Mouse (Mus musculus) midbrain, embryonic 11.5 days (tissue): ENCODE data around the gene Vmn1r13. TPM values are rescaled to one million over a fixed set of nuclear protein-coding genes. Genes with fewer than 3 reads are reported as not detected.
"Not testable (repeated sequence)": the region's sequence is repeated elsewhere in the genome, so short reads cannot be mapped to it uniquely, and the experiment has no call there.

Experiments used
- ATAC-seq: fragments of 200-750 bp; cut with Nextera tagmentation; 2 replicates; pipeline ENCODE4 v1.8.0; 2017; ENCODE audit warnings: moderate TSS enrichment, moderate library complexity; ENCODE audit not compliant: low FRiP score
- DNase-seq: peaks from one replicate; pipeline ENCODE4 v3.0.0; 2015; ENCODE audit warnings: low spot score; ENCODE audit errors: missing footprints
- H3K27ac ChIP-seq: fragments of 300-500 bp; sonication (generic); 2 replicates; pipeline ENCODE4 v1.5.1; 2014; ENCODE audit warnings: low read depth, low read length
- H3K27me3 ChIP-seq: fragments of 300-500 bp; sonication (generic); 2 replicates; pipeline ENCODE4 v1.6.1; 2014; ENCODE audit warnings: mild to moderate bottlenecking, low read length, moderate library complexity, mixed read lengths; ENCODE audit not compliant: control insufficient read depth, insufficient read depth
- H3K36me3 ChIP-seq: fragments of 300-500 bp; sonication (generic); 2 replicates; pipeline ENCODE4 v1.6.1; 2014; ENCODE audit warnings: mild to moderate bottlenecking, low read length, moderate library complexity, mixed read lengths; ENCODE audit not compliant: control insufficient read depth, insufficient read depth
- H3K4me1 ChIP-seq: fragments of 300-500 bp; sonication (generic); 2 replicates; pipeline ENCODE4 v1.6.1; 2014; ENCODE audit warnings: low read length; ENCODE audit not compliant: control insufficient read depth, insufficient read depth
- H3K4me2 ChIP-seq: fragments of 300-500 bp; sonication (generic); 2 replicates; pipeline ENCODE4 v1.6.1; 2014; ENCODE audit warnings: mild to moderate bottlenecking, moderate library complexity
- H3K4me3 ChIP-seq: fragments of 300-500 bp; sonication (generic); 2 replicates; pipeline ENCODE4 v1.5.1; 2014; ENCODE audit warnings: low read depth, low read length
- H3K9ac ChIP-seq: fragments of 300-500 bp; sonication (generic); 2 replicates; pipeline ENCODE4 v1.6.1; 2014; ENCODE audit warnings: low read length
- H3K9me3 ChIP-seq: fragments of 300-500 bp; sonication (generic); 2 replicates; pipeline ENCODE4 v1.6.1; 2016; ENCODE audit warnings: low read length; ENCODE audit not compliant: control insufficient read depth
- WGBS: fragments of 180-500 bp; shearing (Covaris S2); extraction: QIAGEN DNeasy Blood & Tissue Kit; methylation state at CpG from one replicate; pipeline ENCODE4 v1.1.7; 2014; 5-methylcytosine and 5-hydroxymethylcytosine counted together
- polyA plus RNA-seq: library from polyadenylated mRNA; unstranded; fragments of >200 nt; fragmentation: Nextera tagmentation; extraction: Ambion mirVana; gene quantifications from 2 replicates; pipeline ENCODE4 v1.2.1, GENCODE M21; 2014

Gene Vmn1r13
- not detected in 2 replicates for polyA plus RNA-seq

DNA sequence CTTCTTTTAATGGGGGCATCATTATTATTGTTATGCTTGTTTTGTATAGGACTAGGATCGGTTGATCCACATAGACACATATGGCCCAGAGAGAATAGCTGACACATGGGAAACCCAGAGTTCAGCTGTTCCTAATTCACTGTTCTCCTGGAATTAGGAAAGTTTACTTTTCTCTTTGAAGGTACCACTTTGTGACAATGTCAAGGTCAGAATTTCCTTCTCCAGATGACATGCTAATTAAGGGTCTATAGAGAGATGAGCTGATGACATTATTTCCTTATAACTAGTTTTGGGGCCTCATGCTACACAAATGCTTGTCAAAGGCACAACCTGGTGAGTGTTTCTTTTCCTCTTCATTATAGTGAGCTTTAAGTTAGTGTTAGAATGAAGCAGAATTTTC, at the start of gene Vmn1r13:
Vmn1r13 (plus strand) TSS at position 301 of the 400 bp plus-strand sequence.
- not testable (repeated sequence) for DNase-seq, H3K4me3 ChIP-seq, H3K27ac ChIP-seq, H3K4me1 ChIP-seq, H3K4me2 ChIP-seq, H3K9me3 ChIP-seq, H3K36me3 ChIP-seq, ATAC-seq, H3K27me3 ChIP-seq, H3K9ac ChIP-seq
- 88% methylated on average over 1 of the region's 1 CpGs for WGBS

DNA sequence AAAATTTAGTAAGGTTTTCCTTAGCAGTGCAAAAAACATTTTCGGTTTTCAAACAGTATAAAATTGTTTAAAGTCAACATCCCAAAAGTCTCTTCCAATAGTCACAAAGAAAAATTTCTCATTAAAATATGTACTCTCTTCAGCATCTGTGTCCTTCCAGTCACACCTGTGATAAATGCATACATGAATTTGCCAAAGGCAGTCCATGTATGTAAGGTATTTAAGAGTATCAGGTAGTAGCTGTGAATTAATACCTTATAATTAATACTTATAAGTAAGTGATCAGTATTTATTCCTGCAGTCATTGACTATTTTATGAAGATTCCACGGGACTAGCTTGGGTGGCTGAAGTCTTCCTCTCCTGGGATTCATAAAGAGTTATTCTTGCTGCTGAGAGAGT, 46.5 kb upstream of the Vmn1r13 start, which contains the start of gene Vmn1r12:
Vmn1r12 (plus strand) TSS at position 301 of the 400 bp plus-strand sequence.
- no peaks in the 10 kb centered on the region for H3K36me3 ChIP-seq
- no peaks in the 10 kb centered on the region for H3K27me3 ChIP-seq
- H3K9ac ChIP-seq: no peak within 1 kb of the TSS
- 83% methylated on average over 2 of the region's 2 CpGs for WGBS
- no peaks in the 10 kb centered on the region for H3K9me3 ChIP-seq
- DNase-seq: no peak
- no peaks in the 10 kb centered on the region for H3K4me1 ChIP-seq
- ATAC-seq: no peak
- no peak within 1 kb of the TSS for H3K4me2 ChIP-seq
- no peak within 1 kb of the TSS for H3K27ac ChIP-seq
- H3K4me3 ChIP-seq: no peak within 1 kb of the TSS

DNA sequence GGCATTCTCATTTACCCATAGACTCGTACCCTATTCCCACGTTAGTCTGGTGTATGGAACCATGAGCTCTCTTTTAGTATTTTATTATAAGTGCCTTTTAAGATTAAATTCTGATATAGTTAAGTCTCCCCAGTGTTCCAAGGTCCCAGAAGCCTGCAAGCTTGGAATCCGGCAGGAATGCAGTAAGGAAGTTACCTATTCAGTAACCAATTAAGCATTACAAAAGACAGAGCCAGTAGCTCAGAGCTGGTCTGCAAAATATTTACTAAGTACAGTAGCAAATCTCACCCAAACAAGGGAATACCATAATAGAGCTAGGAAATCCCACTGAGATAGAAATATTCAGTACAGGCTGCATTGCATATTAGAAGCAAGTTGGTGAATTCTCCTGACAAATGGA, 13.1 kb upstream of the Vmn1r13 start:
- WGBS: 58% methylated on average over 3 of the region's 3 CpGs
- DNase-seq, H3K9ac ChIP-seq, H3K9me3 ChIP-seq, ATAC-seq, H3K4me1 ChIP-seq, H3K27ac ChIP-seq, H3K27me3 ChIP-seq, H3K4me3 ChIP-seq, H3K4me2 ChIP-seq, H3K36me3 ChIP-seq: not testable (repeated sequence)

DNA sequence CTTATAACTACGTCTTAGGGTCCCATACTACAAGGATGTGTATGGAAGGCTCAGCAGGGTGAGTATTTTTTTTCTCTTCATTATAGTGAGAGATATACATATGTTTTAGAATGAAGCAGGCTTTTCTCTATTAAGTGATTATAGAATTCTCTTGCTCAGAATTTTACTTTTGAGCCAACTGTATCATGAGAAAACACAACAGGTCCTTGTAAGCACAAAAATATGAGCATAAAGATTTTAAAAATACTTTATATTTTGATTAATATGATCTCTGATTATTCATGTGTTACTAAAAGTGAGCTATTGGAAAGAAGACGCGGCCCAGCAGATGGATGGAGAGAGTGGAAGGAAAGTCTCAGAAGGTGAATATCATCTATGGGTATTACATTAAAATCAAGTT, 28.3 kb downstream of the Vmn1r13 start, which contains the start of gene Vmn1r14:
Vmn1r14 (plus strand) TSS at position 301 of the 400 bp plus-strand sequence.
- WGBS: 92% methylated on average over 3 of the region's 3 CpGs
- Histone ChIP-seq H3K4me3 (no peak within 1 kb of the TSS), H3K9ac (no peak within 1 kb of the TSS), H3K36me3 (no peaks in the 10 kb centered on the region), H3K27ac (no peak within 1 kb of the TSS), H3K9me3 (no peaks in the 10 kb centered on the region), H3K4me2 (no peak within 1 kb of the TSS), H3K4me1 (no peaks in the 10 kb centered on the region), H3K27me3 (no peaks in the 10 kb centered on the region)
- no peak for ATAC-seq
- DNase-seq: no peak

DNA sequence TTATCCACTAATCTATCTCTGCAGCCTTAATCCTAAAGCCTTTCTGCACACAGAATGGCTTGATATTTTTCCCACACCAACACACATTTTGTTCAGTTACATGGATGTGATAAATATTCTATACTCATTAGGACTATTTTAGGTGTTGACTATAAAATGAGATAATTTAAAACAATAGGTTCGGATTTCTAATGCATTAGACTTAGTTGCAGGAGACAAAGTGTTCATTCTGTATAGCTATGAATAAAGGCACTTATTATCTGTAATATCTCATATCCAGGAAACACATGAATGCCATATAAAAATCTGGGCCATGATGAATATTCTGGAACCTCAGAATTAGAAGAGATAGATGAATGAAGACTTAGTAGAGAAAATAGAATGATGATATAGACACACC, 54.6 kb downstream of the Vmn1r13 start, which contains the start of gene Vmn1r15:
Vmn1r15 (plus strand) TSS at position 301 of the 400 bp plus-strand sequence.
- Histone ChIP-seq H3K4me2 (no peak within 1 kb of the TSS), H3K4me3 (no peak within 1 kb of the TSS), H3K36me3 (no peaks in the 10 kb centered on the region), H3K4me1 (no peaks in the 10 kb centered on the region), H3K9ac (no peak within 1 kb of the TSS), H3K27ac (no peak within 1 kb of the TSS), H3K9me3 (no peaks in the 10 kb centered on the region), H3K27me3 (no peaks in the 10 kb centered on the region)
- DNase-seq (no peak), ATAC-seq (no peak)
- WGBS: 82% methylated on average over 1 of the region's 1 CpGs

DNA sequence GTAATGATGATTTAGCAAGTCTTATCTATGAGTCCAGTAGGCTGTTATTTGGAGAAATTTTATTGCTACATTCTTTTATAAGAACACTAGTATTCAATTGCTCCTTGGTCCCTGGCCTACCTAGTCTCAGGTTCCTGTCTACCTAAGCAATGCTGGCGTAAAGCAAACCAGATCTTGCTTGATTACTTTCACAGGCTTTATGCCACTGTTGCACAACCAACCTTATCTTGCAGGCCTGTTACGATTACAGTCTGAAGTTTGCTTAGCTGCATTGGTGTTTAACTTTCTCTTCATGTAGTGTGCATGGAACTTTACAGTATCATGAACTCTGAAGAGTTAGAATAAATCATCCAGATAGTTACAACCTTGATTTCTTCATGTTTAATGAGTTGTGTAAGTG, 57.9 kb downstream of the Vmn1r13 start:
- no peak overlapping the region for H3K4me2 ChIP-seq
- 87% methylated on average over 2 of the region's 2 CpGs for WGBS
- no peaks in the 10 kb centered on the region for H3K4me1 ChIP-seq
- no peaks in the 10 kb centered on the region for H3K9me3 ChIP-seq
- H3K27me3 ChIP-seq: no peaks in the 10 kb centered on the region
- H3K27ac ChIP-seq: no peak overlapping the region
- no peak overlapping the region for H3K4me3 ChIP-seq
- ATAC-seq (no peak), DNase-seq (no peak)
- H3K36me3 ChIP-seq: no peaks in the 10 kb centered on the region
- no peak overlapping the region for H3K9ac ChIP-seq

Other genes with a start within 250 kb of the Vmn1r13 start
- not detected in 2 replicates for gene Vmn1r5, start 233.0 kb upstream of the Vmn1r13 start, polyA plus RNA-seq
- gene Vmn1r6, start 206.0 kb upstream of the Vmn1r13 start, polyA plus RNA-seq: not detected in 2 replicates
- gene Vmn1r7, start 178.0 kb upstream of the Vmn1r13 start, polyA plus RNA-seq: not detected in 2 replicates
- gene Vmn1r8, start 171.0 kb upstream of the Vmn1r13 start, polyA plus RNA-seq: not detected in 2 replicates
- not detected in 2 replicates for gene Vmn1r9, start 136.5 kb upstream of the Vmn1r13 start, polyA plus RNA-seq
- not detected in 2 replicates for gene Vmn1r10, start 93.8 kb upstream of the Vmn1r13 start, polyA plus RNA-seq
- gene Vmn1r11, start 69.8 kb upstream of the Vmn1r13 start, polyA plus RNA-seq: not detected in 2 replicates
- not detected in 2 replicates for gene Vmn1r12, start 46.4 kb upstream of the Vmn1r13 start, polyA plus RNA-seq
- gene Vmn1r14, start 28.4 kb downstream of the Vmn1r13 start, polyA plus RNA-seq: not detected in 2 replicates
- gene Vmn1r15, start 54.7 kb downstream of the Vmn1r13 start, polyA plus RNA-seq: not detected in 2 replicates
- not detected in 2 replicates for gene Vmn1r16, start 126.2 kb downstream of the Vmn1r13 start, polyA plus RNA-seq
- not detected in 2 replicates for gene Vmn1r17, start 160.4 kb downstream of the Vmn1r13 start, polyA plus RNA-seq
- not detected in 2 replicates for gene Vmn1r18, start 192.5 kb downstream of the Vmn1r13 start, polyA plus RNA-seq
- gene Vmn1r19, start 200.5 kb downstream of the Vmn1r13 start, polyA plus RNA-seq: not detected in 2 replicates
- gene Vmn1r20, start 225.6 kb downstream of the Vmn1r13 start, polyA plus RNA-seq: not detected in 2 replicates